Mouse (Mus musculus) neural tube, embryonic 11.5 days (tissue): ENCODE measurements at regions not wholly inside any gene's neighbourhood (a gene's known extent, or its start where the extent isn't known, plus 50 kb on each side); places are given as distances from the start of the nearest gene placed in this dataset.

Experiments used
- ATAC-seq: fragments of 200-750 bp; cut with Nextera tagmentation; 2 replicates; pipeline ENCODE4 v1.8.0; 2017; ENCODE audit warnings: moderate number of reproducible peaks, mild to moderate bottlenecking, moderate TSS enrichment, moderate library complexity; ENCODE audit not compliant: insufficient read depth, low FRiP score, low TSS enrichment
- DNase-seq: peaks from one replicate; pipeline ENCODE4 v3.0.0-alpha.2; 2015; ENCODE audit warnings: low spot score
- H3K27ac ChIP-seq: fragments of 300-500 bp; sonication (generic); 2 replicates; pipeline ENCODE4 v1.5.1; 2014; ENCODE audit warnings: low read depth, mild to moderate bottlenecking, low read length
- H3K27me3 ChIP-seq: fragments of 300-500 bp; sonication (generic); 2 replicates; pipeline ENCODE4 v1.6.1; 2014; ENCODE audit warnings: mild to moderate bottlenecking, low read length, mixed read lengths; ENCODE audit not compliant: control insufficient read depth, insufficient read depth
- H3K36me3 ChIP-seq: fragments of 300-500 bp; sonication (generic); 2 replicates; pipeline ENCODE4 v1.6.1; 2014; ENCODE audit warnings: mild to moderate bottlenecking, low read length, moderate library complexity, mixed read lengths; ENCODE audit not compliant: control insufficient read depth, insufficient read depth
- H3K4me1 ChIP-seq: fragments of 300-500 bp; sonication (generic); 2 replicates; pipeline ENCODE4 v1.6.1; 2014; ENCODE audit warnings: low read length, mixed read lengths; ENCODE audit not compliant: control insufficient read depth, insufficient read depth
- H3K4me2 ChIP-seq: fragments of 300-500 bp; sonication (generic); 2 replicates; pipeline ENCODE4 v1.6.1; 2014; ENCODE audit warnings: low read depth, mild to moderate bottlenecking, moderate library complexity
- H3K4me3 ChIP-seq: fragments of 300-500 bp; sonication (generic); 2 replicates; pipeline ENCODE4 v1.5.1; 2014; ENCODE audit warnings: low read depth, low read length
- H3K9ac ChIP-seq: fragments of 300-500 bp; sonication (generic); 2 replicates; pipeline ENCODE4 v1.6.1; 2014; ENCODE audit warnings: mild to moderate bottlenecking, low read length
- H3K9me3 ChIP-seq: fragments of 300-500 bp; sonication (generic); 2 replicates; pipeline ENCODE4 v1.6.1; 2016; ENCODE audit warnings: low read length; ENCODE audit not compliant: control insufficient read depth
- WGBS: fragments of 180-500 bp; shearing (Covaris S2); extraction: QIAGEN DNeasy Blood & Tissue Kit; methylation state at CpG from one replicate; pipeline ENCODE4 v1.1.7; 2014; 5-methylcytosine and 5-hydroxymethylcytosine counted together

DNA sequence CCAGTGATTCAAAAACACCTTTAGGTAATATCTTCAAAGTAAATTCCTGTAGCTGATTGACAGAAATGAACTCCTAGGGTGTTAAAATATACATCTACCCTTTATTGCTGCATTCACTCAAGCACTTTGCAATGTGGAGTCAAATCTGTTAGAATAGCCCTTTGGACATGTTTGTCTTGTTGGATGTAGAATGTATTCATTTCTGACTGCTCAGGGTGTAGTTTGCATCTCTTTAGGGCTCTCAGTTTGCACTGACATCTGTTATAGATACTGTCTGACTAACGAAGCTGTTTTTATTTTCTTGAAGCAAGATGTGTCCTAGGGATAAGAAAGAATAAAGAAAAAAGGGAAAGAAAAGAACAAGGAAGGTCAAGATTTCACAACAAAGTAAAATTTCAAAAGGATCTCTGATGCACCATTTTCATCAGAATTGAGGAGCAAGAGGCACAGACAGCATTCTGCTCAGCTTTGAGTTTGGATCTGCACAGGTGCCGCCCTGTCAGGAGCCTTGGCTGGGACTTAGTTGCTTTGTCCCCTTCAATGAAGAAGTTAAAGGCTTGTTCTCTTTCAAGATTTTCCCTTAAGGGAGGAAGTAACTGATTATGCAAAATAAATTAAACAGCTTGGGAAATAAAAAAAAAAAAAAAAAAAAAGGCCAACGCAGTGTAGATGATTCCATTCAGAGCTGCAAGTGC lies 308.1 kb downstream of the Serpinb8 start:
- no peaks in the 10 kb centered on the region for H3K36me3 ChIP-seq
- ATAC-seq (no peak), DNase-seq (no peak)
- H3K27me3 ChIP-seq: no peaks in the 10 kb centered on the region
- no peaks in the 10 kb centered on the region for H3K9me3 ChIP-seq
- H3K4me3 ChIP-seq: no peak overlapping the region
- WGBS: 51% methylated on average over 3 of the region's 3 CpGs
- no peaks in the 10 kb centered on the region for H3K4me1 ChIP-seq
- no peak overlapping the region for H3K27ac ChIP-seq
- H3K9ac ChIP-seq: no peak overlapping the region
- H3K4me2 ChIP-seq: no peak overlapping the region

DNA sequence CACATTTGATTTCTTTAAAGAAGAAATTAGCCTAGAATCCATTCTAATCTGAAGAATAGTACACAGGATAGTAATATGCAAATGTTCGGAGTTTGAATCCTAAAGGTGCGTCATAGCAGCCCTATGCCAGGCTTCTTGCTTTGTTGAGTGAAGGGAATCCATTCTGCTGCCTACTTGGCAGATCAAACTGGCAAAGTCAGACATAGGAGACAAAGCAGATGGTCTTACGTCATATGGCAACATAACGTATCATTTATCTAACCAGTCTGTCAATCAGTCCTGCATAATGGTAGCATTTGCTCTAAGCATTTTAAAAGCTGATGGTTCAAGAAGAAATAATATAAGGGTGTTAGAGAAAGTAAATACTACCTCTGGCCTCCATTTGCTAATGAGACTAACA lies 309.5 kb downstream of the Serpinb8 start:
- Histone ChIP-seq H3K9ac (no peak overlapping the region), H3K4me2 (no peak overlapping the region), H3K36me3 (no peaks in the 10 kb centered on the region), H3K27me3 (no peaks in the 10 kb centered on the region), H3K4me3 (no peak overlapping the region), H3K27ac (no peak overlapping the region), H3K4me1 (no peaks in the 10 kb centered on the region), H3K9me3 (no peaks in the 10 kb centered on the region)
- 92% methylated on average over 4 of the region's 4 CpGs for WGBS
- DNase-seq (no peak), ATAC-seq (no peak)

DNA sequence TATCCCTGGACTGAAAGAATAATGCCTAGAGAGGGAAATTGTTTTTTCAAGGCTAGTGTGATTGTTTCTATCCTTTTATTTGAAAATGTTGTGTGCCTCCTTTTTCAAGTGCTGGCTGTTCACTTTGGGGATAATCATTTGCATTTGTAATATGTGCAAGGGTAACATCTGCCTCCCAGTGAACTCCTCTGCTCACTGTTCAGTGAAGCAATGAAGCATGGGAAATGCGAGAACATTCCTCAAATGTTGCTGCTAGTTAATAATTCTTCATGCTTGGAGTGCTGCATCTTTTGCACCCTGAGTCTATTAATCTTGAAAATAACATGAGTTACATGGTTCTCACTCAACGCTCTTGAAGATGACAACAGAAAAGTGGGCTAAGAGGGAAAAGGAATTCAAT lies 310.6 kb downstream of the Serpinb8 start:
- no peaks in the 10 kb centered on the region for H3K36me3 ChIP-seq
- H3K27ac ChIP-seq: no peak overlapping the region
- ATAC-seq: peak; percentile 35; the same call in 1 of the 2 replicates
- DNase-seq: no peak
- no peaks in the 10 kb centered on the region for H3K9me3 ChIP-seq
- H3K4me3 ChIP-seq: no peak overlapping the region
- no peaks in the 10 kb centered on the region for H3K27me3 ChIP-seq
- no peak overlapping the region for H3K4me2 ChIP-seq
- H3K9ac ChIP-seq: no peak overlapping the region
- WGBS: 51% methylated on average over 2 of the region's 2 CpGs
- H3K4me1 ChIP-seq: no peaks in the 10 kb centered on the region

DNA sequence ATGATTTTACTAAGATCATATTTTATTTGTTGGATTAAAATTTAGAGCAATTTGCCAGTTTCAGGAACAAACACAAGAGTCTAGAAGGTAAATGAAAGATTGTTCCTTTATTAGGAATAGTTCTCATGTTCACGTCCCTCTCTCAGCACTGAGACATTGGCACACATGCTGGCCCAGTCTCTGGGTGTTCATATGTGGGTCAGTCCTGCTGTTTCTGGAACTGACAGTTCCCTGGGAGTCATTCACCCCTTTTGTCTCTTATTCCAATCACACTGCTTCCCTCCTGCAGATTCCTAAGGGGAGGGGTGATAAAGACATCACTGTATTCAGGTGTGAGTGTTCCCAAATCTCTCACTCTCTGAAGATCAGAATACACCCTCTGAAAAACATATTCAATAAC lies 311.1 kb downstream of the Serpinb8 start:
- Histone ChIP-seq H3K4me1 (no peaks in the 10 kb centered on the region), H3K9me3 (no peaks in the 10 kb centered on the region), H3K27me3 (no peaks in the 10 kb centered on the region), H3K36me3 (no peaks in the 10 kb centered on the region), H3K4me2 (no peak overlapping the region), H3K9ac (no peak overlapping the region), H3K27ac (no peak overlapping the region), H3K4me3 (no peak overlapping the region)
- 71% methylated on average over 1 of the region's 1 CpGs for WGBS
- ATAC-seq (no peak), DNase-seq (no peak)

DNA sequence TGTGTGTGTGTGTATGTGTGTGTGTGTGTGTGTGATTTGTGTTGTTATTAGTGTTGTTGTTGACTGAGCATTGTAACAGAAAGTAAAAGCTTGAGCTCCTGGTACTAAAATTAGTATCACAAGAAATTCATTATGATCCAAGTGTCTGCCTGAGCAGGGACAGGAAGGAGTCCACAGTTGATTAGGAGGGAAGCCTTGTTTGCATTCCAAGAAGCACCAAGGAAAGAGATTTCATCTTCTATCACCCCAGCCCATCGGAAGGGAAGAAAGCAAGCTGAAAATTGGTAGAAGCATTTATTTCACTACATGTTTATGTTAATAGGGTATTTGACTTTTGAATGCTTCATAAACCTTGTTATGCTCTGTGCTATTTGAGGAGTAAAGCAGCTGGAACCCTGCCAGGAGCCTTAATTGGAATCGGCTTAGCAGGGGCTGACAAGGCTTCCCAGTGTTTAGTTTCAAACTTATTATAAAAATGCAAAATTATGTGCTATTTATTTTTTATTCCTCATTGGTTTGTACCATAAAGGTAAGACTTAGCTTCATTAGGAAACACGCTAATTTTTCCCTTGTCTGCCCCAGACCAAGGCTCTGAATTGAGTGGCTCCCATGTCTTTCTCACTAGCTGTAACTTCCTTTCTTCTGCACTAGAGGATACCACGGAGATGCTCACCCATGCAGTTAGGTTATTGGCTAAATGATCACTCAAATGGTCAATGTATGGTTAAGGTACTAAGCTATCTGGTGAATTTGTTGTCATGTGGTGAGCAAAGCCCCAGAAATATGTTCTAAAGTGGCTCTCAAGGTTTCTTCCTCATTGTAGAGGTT lies 318.6 kb downstream of the Serpinb8 start:
- 82% methylated on average over 4 of the region's 4 CpGs for WGBS
- H3K9ac ChIP-seq: no peak overlapping the region
- no peaks in the 10 kb centered on the region for H3K9me3 ChIP-seq
- H3K4me1 ChIP-seq: no peaks in the 10 kb centered on the region
- no peaks in the 10 kb centered on the region for H3K27me3 ChIP-seq
- H3K27ac ChIP-seq: no peak overlapping the region
- DNase-seq (no peak), ATAC-seq (no peak)
- no peak overlapping the region for H3K4me3 ChIP-seq
- H3K4me2 ChIP-seq: no peak overlapping the region
- H3K36me3 ChIP-seq: no peaks in the 10 kb centered on the region

DNA sequence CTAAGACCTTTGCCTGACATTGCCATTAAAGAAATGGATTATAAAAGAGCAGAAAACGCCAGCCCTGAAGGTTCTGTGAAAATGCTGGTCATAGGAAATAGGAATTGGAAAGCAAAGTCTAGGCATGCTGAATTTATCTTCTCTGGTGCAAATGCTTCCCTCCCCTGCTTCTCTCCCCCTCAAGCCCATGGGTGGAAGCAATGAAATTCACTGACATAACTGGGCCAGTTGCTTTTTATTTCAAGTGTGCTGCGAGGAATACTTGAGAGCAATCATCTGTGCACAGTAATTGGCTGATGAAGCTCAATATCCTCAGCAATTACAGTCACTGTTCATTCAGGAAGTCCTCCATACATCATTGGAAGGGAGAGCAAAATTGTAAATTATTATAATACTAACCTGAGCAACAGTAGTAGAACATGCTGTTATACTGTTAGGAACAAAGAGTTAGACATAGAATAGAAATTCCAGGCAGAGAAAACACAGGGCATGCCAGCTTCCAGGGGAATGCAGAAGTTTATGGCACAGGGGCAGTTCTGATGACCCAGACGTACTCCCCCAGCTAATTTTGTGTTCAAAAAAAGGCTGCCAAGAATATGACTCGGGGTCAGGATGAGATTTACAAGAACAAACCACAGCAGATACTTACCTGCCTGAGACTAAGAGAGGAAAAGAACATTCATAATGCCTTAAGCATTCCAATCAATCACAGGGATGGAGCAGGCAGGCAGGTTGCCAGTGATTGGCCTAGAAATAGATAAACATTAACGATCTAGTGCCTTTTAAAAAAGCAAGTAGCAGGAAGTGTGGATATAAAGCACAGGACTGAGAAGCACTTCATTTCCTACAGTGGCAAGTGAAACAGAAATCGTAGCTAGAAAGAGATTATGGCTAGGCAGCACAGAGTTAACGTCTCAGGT lies 325.1 kb downstream of the Serpinb8 start:
- H3K27ac ChIP-seq: no peak overlapping the region
- WGBS: 72% methylated on average over 7 of the region's 7 CpGs
- no peak for ATAC-seq

DNA sequence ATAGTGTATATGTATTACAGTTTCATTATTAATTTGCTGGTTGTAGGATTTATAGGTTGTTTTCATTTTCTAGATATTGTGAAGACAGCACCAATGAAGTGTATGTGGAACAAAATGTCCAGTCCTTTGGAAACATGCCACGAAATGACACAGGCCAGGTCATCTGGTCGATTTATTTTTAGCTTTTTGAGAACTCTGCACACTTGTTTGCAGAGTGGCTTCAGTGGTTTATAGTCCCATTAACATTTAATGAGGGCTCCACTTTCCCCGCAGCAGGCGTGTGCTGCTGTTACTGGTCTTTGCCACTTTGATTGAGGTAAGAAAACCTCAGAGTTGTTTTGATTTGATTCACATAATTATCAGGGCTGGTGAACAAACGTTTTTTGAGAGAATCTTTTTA lies 327.2 kb downstream of the Serpinb8 start:
- DNase-seq (no peak), ATAC-seq (no peak)
- H3K9ac ChIP-seq: no peak overlapping the region
- WGBS: 57% methylated on average over 5 of the region's 5 CpGs
- no peaks in the 10 kb centered on the region for H3K4me1 ChIP-seq
- no peaks in the 10 kb centered on the region for H3K9me3 ChIP-seq
- no peak overlapping the region for H3K27ac ChIP-seq
- no peak overlapping the region for H3K4me2 ChIP-seq
- no peaks in the 10 kb centered on the region for H3K36me3 ChIP-seq
- H3K27me3 ChIP-seq: no peaks in the 10 kb centered on the region
- no peak overlapping the region for H3K4me3 ChIP-seq

More for the DNA sequence above, 325.1 kb downstream of the Serpinb8 start:
- no peak overlapping the region for H3K9ac ChIP-seq
- no peaks in the 10 kb centered on the region for H3K4me1 ChIP-seq
- no peak overlapping the region for H3K4me2 ChIP-seq
- H3K9me3 ChIP-seq: no peaks in the 10 kb centered on the region
- H3K27me3 ChIP-seq: no peaks in the 10 kb centered on the region
- no peak for DNase-seq
- no peak overlapping the region for H3K4me3 ChIP-seq
- H3K36me3 ChIP-seq: no peaks in the 10 kb centered on the region

DNA sequence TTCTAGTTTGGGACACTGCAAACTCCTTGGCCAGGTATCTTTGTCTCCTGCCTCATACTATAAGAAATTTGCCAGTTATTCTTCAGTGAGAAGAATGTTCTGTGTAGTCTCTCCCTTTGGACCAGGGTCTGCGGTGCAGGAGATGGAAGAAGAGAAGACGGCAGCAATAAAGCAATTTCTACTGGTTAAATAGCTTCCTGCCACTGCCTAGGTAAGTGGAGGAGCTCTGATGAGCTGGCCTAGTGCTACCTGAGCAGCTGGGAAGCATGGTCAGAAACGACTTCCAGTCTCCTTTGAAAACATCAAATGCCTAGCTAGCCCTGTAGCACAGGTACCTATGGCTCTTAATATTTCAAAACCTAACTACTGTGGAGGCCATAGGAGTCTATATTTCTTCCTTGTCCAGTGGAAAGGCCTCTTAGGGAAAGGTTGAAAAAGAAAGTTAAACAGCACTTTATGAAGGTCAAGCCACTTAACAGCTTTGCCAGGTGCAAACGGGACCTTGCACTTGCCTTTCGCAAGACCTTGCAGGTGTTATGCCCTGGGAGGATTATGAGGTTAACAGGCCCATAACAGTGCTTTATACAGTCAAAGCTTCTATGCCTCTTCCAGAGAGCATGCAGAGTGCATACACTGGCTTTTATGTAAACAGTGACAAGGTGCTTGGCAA lies 351.9 kb downstream of the Serpinb8 start:
- Histone ChIP-seq H3K9me3 (no peaks in the 10 kb centered on the region), H3K4me2 (no peak overlapping the region), H3K4me3 (no peak overlapping the region), H3K36me3 (no peaks in the 10 kb centered on the region), H3K9ac (no peak overlapping the region), H3K4me1 (no peaks in the 10 kb centered on the region), H3K27ac (no peak overlapping the region), H3K27me3 (no peaks in the 10 kb centered on the region)
- no peak for DNase-seq
- WGBS: 59% methylated on average over 5 of the region's 5 CpGs
- no peak for ATAC-seq
